Mouse (Mus musculus) mesoderm, embryonic 11.5 days (tissue): ENCODE results near the gene Elovl4.
A peak's percentile ranks its signal among the peaks of the same experiment; 100 is the strongest.

ENCODE experiments used
- DNase-seq: peaks from one replicate; pipeline ENCODE4 v3.0.0-alpha.2; 2012; ENCODE audit warnings: low read depth, low spot score

Gene Elovl4

DNA sequence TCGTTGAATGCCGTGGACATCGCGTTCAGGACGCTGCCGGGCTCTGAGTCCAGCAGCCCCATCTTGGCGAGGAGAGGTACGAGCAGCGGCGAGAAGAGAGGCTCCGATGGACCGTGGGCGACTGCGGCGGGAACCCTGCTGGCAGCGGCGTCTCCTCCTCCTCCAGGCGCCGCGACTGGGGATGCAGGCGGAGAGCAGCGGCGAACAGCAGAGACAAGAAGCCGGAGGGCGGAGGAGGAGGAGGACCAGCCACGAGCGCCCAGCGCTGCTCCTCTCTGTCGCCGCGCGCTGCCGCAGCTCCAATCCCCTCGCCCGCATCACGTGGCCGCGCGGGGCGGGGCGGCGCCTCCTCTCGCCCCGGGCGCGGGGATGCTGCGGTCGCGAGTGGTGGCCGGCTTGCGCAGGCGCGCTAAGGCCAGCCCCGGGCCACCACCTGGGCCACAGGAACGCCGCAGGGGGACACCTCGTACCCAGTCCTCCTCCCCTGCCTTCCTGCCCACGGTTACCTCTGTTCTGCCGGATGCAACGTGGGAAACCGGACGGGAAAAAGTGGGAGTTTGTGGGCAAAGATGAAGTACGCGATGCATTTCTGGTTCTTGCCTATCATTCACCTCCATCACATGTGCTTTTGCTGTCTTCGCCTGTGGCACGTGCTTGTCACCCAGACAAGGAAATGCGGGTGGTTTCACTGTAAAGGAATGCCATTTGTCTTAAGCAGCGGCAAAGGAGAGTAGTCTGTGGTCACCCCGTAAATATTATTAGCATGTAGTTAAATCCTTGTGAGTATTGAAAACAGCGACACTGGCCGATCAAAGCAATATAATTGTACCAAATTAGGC, at the start of gene Elovl4:
TSS of gene Elovl4 (minus strand) at position 301 of the 839 bp plus-strand sequence.
- peak; percentile 79 for DNase-seq

GRCm38 (mm10) chr9:83852464-83852863, 46.4 kb upstream of the Elovl4 start:
- no peak for DNase-seq

GRCm38 (mm10) chr9:83834748-83835313, 28.8 kb upstream of the Elovl4 start:
- no peak for DNase-seq

GRCm38 (mm10) chr9:83833811-83834747, 28.0 kb upstream of the Elovl4 start, which contains the start of gene Ttk:
Gene Ttk, plus strand, starts transcription at chr9:83834689.
- peak; percentile 95 for DNase-seq

- DNase-seq: no peak
Measured at GRCm38 (mm10) chr9:83831152-83831551, 25.1 kb upstream of the Elovl4 start.

DNA sequence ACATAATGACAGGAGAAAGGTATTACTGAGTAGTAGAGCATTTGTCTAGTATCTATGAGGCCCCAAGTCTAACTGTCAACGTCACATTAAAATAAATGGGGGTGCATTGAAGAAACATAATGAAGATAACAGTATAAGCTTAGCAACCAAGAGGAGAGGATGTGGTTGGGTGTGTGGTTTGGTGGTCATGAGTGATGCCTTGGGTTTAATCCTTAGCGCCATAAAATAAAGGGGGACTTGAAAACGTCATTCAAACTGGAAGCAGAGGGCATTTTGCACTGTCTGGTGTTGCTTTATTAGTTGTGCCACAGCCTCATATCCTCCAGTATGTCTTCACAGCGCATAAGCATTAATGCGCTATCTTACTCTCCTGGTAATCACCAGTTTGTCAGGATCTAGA, 23.8 kb upstream of the Elovl4 start:
- DNase-seq: no peak

DNA sequence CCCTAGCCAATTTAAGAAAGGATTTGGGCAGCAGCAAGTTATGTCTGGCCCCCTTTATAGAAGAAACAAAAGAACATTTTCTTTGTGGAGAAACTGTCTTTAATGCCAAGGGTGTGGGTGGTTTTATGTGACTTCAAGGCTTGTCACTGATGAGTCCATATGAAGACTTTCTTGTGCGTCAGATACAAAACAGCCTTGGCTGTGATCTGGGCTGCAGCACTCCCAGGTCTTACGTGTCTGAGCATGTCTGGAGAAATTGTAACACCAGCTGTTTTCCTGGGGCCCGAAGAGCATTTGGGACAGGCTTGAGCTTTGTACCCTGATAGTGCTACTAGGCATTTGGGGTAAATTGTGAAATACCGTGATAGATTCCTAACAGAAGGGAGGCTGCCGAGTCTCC, 16.8 kb upstream of the Elovl4 start:
- DNase-seq: no peak

- no peak for DNase-seq
Measured at GRCm38 (mm10) chr9:83820976-83821375, 14.9 kb upstream of the Elovl4 start.

DNA sequence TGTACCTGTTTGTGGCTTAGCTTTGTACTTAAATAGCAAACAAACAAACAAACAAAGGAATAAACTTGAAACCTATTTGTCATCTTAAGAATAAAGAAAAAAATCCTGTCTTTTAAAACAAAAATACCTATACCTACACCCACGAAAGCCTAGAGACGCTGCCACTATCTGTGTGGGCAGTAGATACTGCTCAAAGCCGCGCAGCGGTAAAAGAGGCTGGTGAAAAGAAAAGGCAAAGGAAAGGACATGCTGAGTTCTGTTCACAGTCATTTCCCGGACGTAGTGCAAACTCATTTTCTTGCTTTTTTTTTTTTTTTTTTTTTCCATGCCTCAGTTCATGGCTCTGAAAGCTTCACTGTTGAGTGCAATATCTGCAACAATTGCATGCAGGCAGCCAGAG, 13.1 kb upstream of the Elovl4 start:
- DNase-seq: no peak

GRCm38 (mm10) chr9:83807562-83807961, 1.5 kb upstream of the Elovl4 start:
- peak; percentile 47 for DNase-seq

GRCm38 (mm10) chr9:83805164-83805976, 707 bp downstream of the Elovl4 start:
- peak; percentile 67 for DNase-seq

DNA sequence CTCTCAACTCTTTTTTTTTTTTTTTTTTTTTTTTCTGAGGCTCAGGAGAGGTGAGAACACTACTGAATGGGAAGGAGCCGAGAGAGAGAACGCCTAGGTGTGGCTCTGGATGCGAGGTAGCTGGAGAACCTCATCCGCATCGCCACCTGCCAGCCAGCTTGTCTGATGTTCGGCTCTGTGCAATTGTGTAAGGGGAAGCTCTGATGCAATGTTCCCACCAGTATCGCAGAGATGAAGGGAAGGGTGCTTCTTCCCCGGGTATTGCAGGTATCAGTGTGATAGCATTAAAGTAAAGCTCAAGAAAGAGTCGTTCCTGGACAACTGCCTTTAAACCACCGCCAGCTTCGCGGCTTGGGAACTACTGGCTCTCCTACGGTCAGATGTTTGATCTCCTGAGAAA, 1.7 kb downstream of the Elovl4 start:
- no peak for DNase-seq

GRCm38 (mm10) chr9:83797898-83798297, 8.2 kb downstream of the Elovl4 start:
- no peak for DNase-seq

GRCm38 (mm10) chr9:83796875-83797274, 9.2 kb downstream of the Elovl4 start:
- DNase-seq: no peak

- no peak for DNase-seq
Measured at GRCm38 (mm10) chr9:83789326-83789725, 16.8 kb downstream of the Elovl4 start.

- DNase-seq: no peak
Measured at GRCm38 (mm10) chr9:83785501-83785900, 20.6 kb downstream of the Elovl4 start.

GRCm38 (mm10) chr9:83778317-83778960, 27.6 kb downstream of the Elovl4 start:
- DNase-seq: no peak

GRCm38 (mm10) chr9:83761318-83761717, 44.8 kb downstream of the Elovl4 start:
- no peak for DNase-seq

GRCm38 (mm10) chr9:83731877-83732276, 74.2 kb downstream of the Elovl4 start:
- no peak for DNase-seq

- peak; percentile 5 for DNase-seq
Measured at GRCm38 (mm10) chr9:83730836-83731235, 75.2 kb downstream of the Elovl4 start.
